Mouse (Mus musculus) heart, adult 18-20 months (tissue): ENCODE results near the gene Aatk. TPM values are rescaled to one million over a fixed set of nuclear protein-coding genes. Genes with fewer than 3 reads are reported as not detected.

Source experiments
- DNase-seq, 2 experiments: peaks; one replicate each; pipeline ENCODE4 v3.0.0; 2021 to 2022; ENCODE audit warnings: mixed read lengths in 1 of 2
- total RNA-seq, 2 experiments: library from RNA; stranded (reverse); gene quantifications; 2 replicates each; pipeline ENCODE4 v1.2.3; 2021

Aatk gene
- total RNA-seq, 2 experiments from 2014 or later: 3.8 to 4.3 TPM

DNA sequence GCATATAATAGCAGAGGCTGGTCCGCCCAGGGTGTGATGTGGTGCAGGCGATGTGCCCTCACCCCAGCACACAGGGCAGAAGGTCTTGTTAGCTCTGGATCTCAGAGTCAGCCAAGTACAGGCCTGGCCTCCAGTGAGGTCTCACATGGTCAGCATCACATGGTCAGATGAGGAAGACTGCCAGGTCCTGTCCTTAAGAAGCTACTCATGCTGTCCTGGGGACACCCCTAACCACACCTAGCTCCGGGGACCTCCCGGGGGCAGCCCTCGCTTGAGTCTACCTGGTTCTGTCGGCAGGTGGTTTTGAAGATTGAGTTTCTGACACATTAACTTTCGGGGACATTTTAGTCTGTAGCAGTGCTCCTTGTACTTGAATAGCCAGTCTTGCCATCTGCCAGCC, 58.6 kb downstream of the Aatk start:
- peak; percentile 62 to 63 for DNase-seq

DNA sequence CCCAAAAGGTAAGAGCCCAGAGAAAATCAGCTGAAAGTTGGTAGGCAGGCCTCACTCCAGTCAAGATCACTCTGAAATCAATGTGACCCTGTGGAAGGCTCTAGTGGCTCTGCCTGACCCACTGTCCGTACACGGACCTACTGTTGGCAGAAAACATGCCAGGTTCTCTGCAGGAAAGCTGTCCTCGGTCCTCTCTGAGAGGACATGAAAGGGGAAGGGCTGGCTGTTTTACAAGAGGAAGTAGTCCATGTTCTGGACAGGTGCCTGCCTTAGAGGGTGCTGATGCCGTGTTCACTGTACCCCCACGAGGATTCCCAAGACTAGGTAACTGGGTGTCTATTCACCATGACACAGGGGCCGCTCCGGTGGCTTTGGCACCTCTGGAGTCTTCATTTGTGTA, 59.1 kb downstream of the Aatk start:
- no peak for DNase-seq

DNA sequence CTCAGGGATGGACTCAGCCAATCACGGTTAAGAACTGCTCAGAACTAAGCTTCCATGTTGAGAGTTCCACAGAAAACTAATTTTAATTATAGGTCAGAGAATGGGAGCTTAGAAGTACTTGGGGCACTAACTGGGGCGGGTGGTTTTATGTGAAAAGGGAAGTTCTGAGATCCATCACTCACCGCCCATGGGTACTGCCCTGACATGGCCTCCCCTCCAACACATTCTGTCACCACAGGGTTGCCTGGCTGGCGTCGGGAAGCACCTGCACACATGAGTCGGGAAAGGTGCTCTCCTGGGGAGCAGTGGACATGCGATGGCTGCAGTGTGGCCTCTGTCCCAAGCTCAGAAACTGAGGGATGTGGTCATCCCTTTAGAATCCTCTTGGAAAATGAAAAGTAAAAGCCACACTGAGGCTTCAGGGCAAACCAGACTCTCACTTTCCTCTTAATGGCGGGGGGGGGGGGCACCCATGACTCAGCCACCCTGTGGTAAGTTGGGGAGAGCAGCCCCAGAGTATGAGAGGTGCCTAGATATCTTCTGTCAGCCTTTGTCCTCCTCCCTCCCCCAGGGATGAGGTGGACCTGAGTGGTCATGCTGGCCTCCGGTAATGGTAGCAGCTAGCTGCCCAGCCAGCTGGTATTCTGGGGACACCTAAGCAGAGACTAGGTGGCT, 60.1 kb downstream of the Aatk start:
- DNase-seq: no peak

DNA sequence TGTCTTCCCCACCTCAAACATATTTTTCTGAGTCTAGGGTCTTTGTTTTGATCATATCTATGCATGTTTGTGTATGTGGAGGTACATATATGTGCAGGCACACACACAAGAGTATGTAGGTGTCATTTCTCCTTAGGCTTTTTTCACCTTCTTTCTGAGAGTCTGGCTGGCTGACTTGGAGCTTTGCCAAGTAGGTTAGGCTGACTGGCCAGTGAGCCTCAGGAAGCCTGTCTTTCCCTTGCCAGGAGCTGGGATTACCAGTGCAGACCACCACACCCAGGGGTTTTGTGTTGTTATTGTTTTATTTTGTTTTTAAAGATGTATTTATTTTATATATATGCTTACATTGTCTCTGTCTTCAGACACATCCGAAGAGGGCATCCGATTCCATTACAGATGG, 63.8 kb downstream of the Aatk start:
- no peak for DNase-seq

DNA sequence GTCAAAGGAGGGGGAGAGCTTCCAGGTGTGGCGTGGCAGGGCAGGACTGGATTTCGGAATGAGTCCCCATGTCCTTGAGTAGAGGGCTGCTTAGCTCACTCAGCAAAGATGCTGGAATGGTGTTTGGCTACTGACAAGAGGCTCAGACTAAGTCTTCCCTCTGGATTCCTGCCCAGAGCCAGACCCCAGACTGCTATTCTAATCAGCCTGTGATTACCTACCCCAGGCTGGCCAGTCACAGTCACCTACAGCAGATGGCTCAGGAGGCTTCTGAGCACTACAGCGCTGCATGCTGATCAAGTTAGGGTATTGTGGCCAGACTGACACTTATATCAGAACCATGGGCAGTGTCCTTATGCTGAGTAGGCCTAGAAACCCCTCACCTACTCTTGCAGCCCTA, 64.7 kb downstream of the Aatk start:
- no peak for DNase-seq

DNA sequence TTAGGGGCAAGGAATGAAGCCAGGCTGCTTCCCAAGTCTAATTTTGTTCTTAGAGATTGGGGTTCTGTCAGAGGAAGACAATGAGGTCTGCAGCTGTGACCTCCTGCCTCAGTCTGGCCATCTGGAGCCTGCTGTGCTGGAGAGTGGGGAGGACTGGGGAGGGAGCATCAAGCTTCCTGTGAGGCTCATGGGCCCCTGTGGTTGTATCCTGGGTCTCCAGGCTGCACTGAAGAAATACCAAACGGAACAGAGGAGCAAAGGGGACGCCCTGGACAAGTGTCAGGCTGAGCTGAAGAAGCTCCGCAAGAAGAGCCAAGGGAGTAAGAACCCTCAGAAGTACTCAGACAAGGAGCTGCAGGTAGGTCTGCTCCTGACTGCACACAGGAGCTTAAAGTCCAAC, 65.2 kb downstream of the Aatk start:
- DNase-seq: no peak

DNA sequence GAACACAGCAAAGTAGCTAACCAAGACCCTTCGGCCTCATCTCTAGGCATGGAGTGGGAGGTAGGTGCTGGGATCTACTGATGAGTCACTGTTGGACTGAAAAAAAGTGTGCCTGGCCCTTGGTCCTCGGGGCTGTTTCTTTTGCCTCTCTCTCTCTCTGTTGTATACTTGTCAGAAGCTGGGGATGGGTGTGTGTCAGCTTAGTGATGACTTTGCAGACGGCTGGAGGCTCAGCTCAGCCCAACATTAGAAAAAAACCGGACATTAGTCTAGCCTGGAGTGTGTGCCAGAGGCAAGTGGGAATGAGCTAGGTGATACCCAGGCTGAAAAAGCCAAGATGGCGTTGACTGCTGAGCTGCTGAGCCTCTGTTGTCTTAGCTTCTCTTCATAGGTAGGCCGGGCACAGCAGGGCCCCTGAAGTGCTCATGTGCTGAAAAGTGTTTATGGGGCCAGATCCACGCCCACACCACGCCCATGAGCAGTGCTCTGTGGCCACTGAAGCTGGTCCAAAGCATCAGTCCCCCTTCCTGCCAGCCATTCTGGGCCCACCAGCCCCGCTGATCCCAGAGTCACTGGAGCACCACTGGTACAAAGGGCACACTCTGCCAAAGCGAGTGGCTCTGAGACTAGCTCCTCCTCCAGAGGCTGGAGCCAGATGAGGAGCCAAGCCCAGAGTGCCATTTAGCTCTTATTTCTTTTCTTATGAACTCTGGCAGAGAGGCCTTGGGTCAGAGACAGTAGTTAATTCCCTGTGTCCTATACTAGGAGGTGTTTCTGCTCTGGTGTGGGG, 67.2 kb downstream of the Aatk start:
- no peak for DNase-seq

DNA sequence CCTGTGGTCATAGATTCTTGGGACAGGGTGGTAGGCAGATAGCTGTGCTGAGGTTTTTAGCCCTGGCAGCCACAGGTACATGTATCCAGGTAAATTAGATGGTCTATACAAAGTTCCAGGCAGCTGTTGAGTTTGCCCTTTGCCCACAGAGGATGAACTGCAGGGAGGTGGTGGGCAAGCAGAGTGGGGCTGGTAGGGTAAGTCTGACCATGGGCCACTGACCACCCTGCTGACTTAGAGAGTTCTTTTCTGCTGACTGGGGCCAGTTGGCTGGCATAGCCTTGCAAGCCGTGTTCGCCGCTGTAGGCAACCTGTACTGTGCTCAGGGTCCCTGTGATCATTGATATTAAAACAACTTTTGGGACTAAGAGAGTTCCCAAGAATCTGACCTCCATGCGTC, 68.3 kb downstream of the Aatk start:
- DNase-seq: no peak

DNA sequence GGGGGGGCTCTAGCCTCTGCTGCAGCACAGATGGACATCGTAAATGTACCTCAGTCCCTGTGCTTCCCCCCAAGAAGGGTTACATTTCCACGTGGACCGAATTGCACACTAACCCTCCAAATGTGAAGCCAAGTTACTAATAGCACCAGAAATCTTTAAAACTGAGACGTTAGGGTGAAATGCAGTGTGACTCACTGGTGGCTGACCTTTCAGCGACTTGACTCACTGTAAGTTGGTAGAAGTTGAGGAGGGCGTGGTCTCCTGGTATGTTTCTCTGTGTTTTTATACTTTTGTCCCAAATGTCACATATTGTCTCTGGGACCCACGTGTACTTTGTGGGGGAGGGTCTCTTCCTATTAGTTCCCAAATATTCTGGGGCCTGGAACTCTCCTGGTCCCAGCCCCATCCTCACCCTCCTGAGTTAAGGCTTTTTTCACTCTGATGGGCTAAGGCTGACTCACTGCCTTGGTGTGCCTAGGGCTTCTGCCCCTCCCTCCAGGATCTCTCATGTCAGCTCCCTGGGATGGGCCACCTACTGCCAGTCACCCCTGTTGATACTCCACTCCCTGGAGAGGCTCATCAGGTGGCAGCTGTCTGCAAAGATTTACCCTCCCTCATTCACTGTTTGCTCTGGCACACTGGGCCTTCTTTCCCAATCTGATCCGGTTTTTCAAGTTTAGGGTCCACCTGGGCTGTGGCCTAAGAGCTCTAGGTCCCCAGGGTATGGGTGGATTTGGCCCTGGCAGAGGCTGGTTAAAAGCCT, 71.0 kb downstream of the Aatk start:
- DNase-seq: no peak

DNA sequence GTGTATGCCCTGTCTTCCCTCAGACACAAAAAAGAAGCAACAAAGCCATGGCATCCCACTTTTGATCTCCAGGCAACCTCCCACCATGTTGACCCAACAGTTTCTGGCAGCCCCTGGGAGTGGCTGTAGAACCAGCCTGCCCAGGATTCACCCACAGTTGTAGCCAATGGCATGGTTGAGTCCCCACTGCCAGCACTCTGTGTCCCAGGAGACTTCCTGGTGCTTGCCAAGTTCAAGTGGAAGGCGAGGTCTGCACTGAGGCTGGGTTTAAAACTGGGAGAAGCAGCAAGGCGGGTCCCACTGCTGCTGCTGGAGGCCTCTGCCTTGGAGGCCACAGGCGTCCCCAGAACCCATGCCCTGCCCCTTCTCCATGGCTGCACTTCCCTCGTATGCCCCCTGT, 73.2 kb downstream of the Aatk start:
- DNase-seq: peak; percentile 43 to 77

DNA sequence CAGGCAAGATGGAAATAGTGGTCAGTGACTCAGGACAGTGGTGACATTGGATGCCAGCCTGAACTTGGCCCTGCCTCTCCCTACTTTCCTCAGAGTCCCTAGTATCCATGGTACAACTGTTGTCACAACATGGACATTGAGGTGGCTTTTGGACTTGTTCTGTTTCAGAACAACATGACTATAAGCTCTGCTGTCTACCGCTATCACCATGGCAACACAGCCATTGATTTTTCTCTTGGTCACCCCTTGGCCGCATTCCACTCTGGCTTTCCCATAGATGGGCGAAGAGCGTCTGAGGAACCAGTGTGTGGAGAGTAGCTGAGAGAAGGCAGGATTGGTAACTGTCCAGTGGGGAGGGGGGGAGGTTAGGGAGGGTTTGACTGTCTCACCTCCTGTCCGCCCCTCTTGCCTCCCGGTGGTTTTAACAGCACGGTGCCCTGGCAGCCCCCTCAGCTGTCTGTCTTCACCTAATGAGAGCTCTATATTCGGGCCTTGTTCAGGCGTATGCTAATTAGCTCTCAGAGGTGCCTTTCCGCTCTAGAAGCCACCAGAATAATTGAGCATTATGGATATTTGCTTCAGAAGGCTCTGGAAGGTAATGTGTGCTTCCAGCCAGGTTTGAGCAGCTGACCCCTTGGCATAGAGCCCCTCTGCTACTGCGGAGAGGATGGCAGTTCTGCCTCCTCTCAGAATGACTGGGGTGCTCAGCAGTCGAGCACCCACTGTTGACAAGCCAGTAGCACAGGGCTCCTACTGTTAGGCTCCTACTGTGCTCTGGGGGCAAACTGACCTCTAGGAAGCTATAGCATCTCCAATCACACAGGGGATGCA, 76.7 kb downstream of the Aatk start:
- DNase-seq: no peak

DNA sequence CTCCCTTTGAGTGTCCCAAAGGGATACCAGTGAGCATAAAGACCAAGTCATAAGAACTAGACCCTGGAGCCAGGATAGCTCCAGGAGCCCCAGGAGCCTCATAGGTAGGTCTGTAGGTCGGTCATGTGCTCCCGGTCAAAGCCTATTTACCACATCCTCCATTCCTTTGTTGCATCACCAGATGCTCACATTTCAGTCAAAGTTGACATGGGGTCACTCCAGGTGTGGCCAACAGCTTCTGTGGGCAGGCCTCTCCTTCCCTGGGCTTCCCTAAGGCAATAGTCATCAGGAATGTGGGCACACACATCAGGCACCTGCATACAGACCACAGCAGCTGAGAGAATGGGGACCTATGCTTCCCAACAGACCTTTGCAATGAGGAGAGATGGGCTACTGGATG, 79.1 kb downstream of the Aatk start:
- no peak for DNase-seq

DNA sequence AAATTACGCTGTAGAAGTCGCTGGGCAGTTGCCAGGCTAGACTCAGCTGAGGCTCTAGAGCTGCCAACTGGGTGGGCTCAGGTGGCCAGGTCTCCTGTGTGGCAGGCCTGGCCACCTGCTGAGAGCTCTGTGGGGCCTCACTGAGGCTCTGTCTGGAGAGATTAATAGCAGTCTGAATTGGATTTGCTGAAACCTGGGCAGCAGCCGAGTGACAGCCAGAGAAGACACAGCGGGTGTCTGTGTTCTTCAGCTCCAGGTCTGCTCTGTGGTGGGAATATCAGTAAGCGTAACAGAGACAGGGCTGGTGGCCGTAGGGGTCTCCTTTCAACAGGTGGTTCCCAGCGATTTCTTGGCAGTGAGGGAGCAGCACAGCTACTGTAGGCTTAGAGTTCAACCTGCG, 79.6 kb downstream of the Aatk start:
- no peak for DNase-seq

DNA sequence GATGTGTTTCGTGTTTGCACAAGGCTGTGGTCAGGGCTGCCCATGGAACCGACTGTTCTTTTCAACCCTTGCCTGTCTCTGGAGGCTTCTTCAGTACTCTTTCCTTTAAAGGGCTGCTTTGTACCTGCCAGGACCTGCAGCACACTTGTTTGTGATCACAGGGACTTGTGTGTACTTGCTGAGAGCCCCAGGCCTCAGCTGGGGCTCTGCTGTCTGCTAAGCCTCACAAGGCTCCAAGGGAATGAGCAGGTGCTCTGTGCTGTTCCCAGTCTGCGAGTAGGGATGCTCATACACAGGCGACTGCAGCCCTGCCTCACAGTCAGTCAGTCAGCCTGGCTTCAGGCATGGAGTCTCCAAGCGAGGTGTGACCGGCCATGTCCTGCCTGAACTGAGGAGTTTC, 80.7 kb downstream of the Aatk start:
- DNase-seq: no peak

DNA sequence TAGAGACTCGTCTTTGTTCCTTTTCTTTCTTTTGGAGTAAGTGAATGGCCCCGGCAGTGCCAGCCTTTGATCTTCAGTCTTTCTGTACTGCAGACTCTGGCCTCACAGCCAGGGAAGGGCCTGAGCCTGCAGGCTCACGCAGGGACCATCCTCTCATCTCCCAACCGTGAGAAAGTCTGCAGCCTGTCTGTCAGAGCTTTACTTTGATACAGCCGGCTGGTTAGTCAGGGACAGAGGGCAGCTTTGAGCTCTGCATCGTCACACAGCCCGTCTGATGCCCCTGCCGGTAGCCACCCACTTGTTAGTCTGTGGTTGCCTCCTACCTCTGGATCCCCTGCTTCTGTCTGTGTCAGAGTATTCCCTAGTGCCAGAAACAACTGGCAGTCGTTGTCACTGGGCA, 81.9 kb downstream of the Aatk start:
- DNase-seq: no peak

DNA sequence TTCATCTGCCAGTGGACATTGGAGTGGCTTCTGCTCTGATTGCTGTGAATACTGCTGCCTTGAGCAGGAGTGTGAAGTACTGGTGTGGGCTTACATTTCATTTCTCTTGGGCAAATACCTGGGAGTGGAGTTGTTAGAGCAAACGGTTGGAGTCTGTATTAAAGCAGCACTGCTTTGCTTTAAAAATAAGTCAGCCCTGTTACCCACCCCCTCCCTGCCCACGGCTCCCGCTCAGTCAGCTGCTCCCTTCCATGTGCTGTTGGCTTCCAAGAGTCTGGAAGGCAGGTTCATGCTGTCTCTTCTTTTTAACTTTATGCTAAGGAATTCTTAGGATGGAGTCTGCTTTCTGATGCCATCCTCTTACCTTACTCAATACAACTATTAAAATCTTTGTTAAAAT, 85.5 kb downstream of the Aatk start:
- no peak for DNase-seq

DNA sequence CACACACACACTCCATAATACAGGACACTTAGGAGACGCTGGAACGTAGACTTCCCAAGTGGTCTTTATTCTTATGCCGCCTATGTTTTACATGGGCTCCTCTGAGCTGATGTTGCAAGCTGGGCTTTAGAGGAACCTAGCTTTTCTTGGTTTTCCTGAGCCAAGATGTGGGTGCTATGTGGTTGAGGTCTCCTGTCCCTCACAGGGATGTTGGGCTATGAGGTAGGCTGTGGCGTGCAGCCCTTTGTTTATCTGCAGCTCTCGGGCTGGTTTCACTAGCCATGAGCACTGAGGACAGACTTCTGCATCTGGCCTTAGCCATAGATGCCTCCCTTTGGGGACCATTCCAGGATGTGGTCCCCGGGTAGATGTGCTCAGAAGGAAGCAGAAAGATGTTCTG, 86.3 kb downstream of the Aatk start:
- DNase-seq: no peak

DNA sequence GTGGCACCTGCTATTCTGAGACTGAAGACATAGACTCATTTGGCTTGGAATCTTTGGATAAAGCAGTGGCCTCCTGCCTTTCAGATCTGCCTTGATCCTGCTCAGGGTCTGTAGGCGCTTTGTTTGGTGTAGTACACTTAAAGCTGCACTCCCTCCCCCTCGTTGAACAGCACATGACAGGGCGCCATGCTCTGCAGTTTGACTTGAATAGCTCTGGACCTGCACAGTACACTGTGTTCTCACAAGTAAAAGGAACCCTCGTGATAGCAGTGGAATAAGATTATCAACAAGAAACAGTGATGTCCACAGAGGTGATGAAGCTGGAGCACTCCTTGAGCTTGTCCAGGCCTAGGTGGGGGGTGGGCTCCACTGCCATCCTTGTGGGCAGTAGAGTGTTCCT, 87.3 kb downstream of the Aatk start:
- DNase-seq: peak; percentile 29 to 46

DNA sequence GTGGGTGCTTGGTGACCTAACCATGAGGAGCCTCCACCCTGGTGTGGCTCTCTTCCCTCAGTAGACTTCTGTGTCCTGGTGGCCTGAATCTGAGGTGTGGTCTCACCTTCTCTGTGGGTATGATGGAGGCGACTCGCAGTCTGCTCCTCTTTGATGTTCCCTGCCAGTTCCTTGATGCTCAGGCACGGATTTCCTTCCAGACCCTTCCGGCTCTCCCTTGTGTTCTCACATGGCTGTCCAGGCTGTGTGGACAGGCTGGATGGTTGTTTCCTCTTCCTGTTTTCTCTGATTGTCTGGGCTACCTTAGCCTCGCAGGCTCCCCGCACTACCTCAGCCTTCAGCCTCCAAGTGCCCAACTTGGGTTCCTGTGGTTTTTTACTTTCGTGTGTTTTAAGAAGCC, 88.1 kb downstream of the Aatk start:
- peak in 1 of 2 experiments; percentile 45 for DNase-seq
